Mouse (Mus musculus) kidney, embryonic 16.5 days (tissue): Measurements from ENCODE around the gene Tmem132d. TPM values are rescaled to one million over a fixed set of nuclear protein-coding genes. Genes with fewer than 3 reads are reported as not detected.

Experiments
- ATAC-seq: fragments of 200-750 bp; cut with Nextera tagmentation; 2 replicates; pipeline ENCODE4 v1.8.0; 2017; ENCODE audit warnings: moderate TSS enrichment; ENCODE audit not compliant: low FRiP score, low TSS enrichment
- H3K27ac ChIP-seq: fragments of 300-500 bp; sonication (generic); 2 replicates; pipeline ENCODE4 v1.5.1; 2014; ENCODE audit warnings: low read length
- H3K27me3 ChIP-seq: fragments of 300-500 bp; sonication (generic); 2 replicates; pipeline ENCODE4 v1.6.1; 2014; ENCODE audit warnings: low read length, control low read depth, mixed read lengths; ENCODE audit not compliant: insufficient read depth
- H3K36me3 ChIP-seq: fragments of 300-500 bp; sonication (generic); 2 replicates; pipeline ENCODE4 v1.6.1; 2014; ENCODE audit warnings: low read length, control low read depth, mixed read lengths; ENCODE audit not compliant: insufficient read depth
- H3K4me1 ChIP-seq: fragments of 300-500 bp; sonication (generic); 2 replicates; pipeline ENCODE4 v1.6.1; 2014; ENCODE audit warnings: low read length, control low read depth, mixed read lengths; ENCODE audit not compliant: insufficient read depth
- H3K4me2 ChIP-seq: fragments of 300-500 bp; sonication (generic); replicated peaks from 2 replicates; pipeline ENCODE4 v1.6.1; 2014; ENCODE audit warnings: low read depth, low read length
- H3K4me3 ChIP-seq: fragments of 300-500 bp; sonication (generic); 2 replicates; pipeline ENCODE4 v1.5.1; 2014; ENCODE audit warnings: mild to moderate bottlenecking, low read length
- H3K9ac ChIP-seq: fragments of 300-500 bp; sonication (generic); replicated peaks from 2 replicates; pipeline ENCODE4 v1.6.1; 2014; ENCODE audit warnings: low read length
- H3K9me3 ChIP-seq: fragments of 300-500 bp; sonication (generic); 2 replicates; pipeline ENCODE4 v1.6.1; 2016; ENCODE audit warnings: low read length, control low read depth
- WGBS: fragments of 180-500 bp; shearing (Covaris S2); extraction: QIAGEN DNeasy Blood & Tissue Kit; methylation state at CpG from one replicate; pipeline ENCODE4 v1.1.7; 2014; 5-methylcytosine and 5-hydroxymethylcytosine counted together
- polyA plus RNA-seq: library from polyadenylated mRNA; unstranded; fragments of >200 nt; fragmentation: Nextera tagmentation; extraction: Ambion mirVana; gene quantifications from 2 replicates; pipeline ENCODE4 v1.2.1, GENCODE M21; 2015

The Tmem132d gene
- polyA plus RNA-seq, 1 experiment from 2014 or later, result 0.31 TPM

- ATAC-seq, result no peak
- Histone ChIP-seq H3K4me1 (no peaks in the 10 kb centered on the region), H3K9me3 (peaks cover 6% of the 10 kb centered on the region; the same call in 1 of the 2 replicates), H3K4me2 (no peak overlapping the region), H3K36me3 (no peaks in the 10 kb centered on the region), H3K27me3 (no peaks in the 10 kb centered on the region), H3K4me3 (no peak overlapping the region), H3K9ac (no peak overlapping the region), H3K27ac (no peak overlapping the region)
- 90% methylated on average over 2 of the region's 2 CpGs for WGBS
These were observed 10.8 kb downstream of the Tmem132d start for GRCm38 (mm10) chr5:128422090-128422489.

DNA sequence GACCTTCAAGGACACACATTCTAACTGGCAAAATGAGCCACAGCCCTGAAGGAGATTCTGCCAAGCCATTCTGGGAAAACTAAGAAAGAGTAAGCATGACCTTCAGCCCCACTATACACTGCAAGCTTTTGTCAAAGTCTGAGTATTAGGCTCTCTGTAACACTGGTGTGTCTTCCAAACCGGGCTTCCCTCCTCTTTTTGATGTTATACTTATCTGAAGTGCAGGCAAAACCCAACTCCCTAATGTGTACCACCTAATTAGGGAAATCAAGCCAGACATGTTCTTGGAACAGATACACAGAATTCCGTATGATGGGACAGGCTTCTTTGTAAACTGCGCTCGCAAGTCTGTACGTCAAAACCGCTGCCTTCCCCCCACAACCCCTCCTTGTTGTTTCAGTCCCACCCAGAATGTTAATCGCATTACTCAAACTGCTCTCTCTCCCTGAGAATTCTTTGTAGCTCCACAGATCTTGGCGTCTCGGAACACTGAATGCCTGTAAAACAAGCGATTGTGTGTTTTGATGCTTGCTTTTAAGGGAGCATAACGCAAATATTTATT, 14.6 kb downstream of the Tmem132d start:
- no peak overlapping the region for H3K4me3 ChIP-seq
- no peak overlapping the region for H3K27ac ChIP-seq
- no peaks in the 10 kb centered on the region for H3K36me3 ChIP-seq
- H3K9ac ChIP-seq, result no peak overlapping the region
- ATAC-seq, result no peak
- H3K9me3 ChIP-seq, result peaks cover 6% of the 10 kb centered on the region; the same call in 1 of the 2 replicates
- 60% methylated on average over 11 of the region's 11 CpGs for WGBS
- H3K4me1 ChIP-seq, result no peaks in the 10 kb centered on the region
- no peak overlapping the region for H3K4me2 ChIP-seq
- H3K27me3 ChIP-seq, result no peaks in the 10 kb centered on the region; the same call in 1 of the 2 replicates

DNA sequence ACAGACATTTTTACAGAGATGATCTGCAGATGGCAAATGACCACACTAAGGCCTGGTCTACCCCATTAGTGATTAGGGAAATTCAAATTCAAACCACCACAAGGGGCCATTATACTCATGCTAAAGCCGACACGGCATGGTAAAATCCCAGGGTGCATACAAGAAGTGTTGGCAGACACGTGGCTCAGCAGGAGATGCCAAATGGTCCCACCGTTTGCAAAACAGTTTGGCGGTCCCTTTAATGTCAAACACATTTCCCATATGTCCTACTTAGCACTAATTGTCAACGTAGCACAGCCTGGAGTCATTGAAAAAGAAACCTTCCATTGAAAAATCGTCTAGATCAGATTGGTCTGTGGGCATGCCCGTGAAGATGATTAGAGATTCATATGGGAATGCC, 18.8 kb downstream of the Tmem132d start:
- Histone ChIP-seq H3K9me3 (no peaks in the 10 kb centered on the region), H3K4me1 (no peaks in the 10 kb centered on the region), H3K36me3 (no peaks in the 10 kb centered on the region), H3K4me3 (no peak overlapping the region), H3K4me2 (no peak overlapping the region), H3K27me3 (no peaks in the 10 kb centered on the region; the same call in 1 of the 2 replicates), H3K27ac (no peak overlapping the region), H3K9ac (no peak overlapping the region)
- ATAC-seq, result no peak
- WGBS, result 68% methylated on average over 8 of the region's 8 CpGs

DNA sequence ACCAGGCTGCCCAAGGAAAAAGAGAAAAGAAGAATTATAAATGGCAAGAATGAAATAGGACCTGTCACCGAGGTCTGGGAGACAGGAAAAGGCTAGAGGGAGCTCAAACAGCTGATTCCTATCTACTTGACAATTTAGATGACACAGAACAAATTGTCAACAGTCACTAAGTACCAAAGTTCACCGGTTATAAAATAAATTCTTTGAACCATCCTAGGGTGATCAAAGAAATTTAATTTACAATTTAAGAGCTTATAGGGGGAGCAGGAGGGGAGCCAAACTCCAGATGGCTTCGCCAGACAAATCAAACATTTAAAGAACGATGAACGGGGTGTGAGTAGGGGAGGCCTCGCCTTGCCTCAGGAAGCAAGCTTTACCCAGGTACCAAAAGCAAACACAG, 20.6 kb downstream of the Tmem132d start:
- no peaks in the 10 kb centered on the region; the same call in 1 of the 2 replicates for H3K27me3 ChIP-seq
- H3K9ac ChIP-seq, result no peak overlapping the region
- peak; percentile 63; the same call in 1 of the 2 replicates for ATAC-seq
- H3K36me3 ChIP-seq, result no peaks in the 10 kb centered on the region
- no peak overlapping the region for H3K4me2 ChIP-seq
- no peaks in the 10 kb centered on the region for H3K4me1 ChIP-seq
- WGBS, result 9% methylated on average over 6 of the region's 6 CpGs
- no peaks in the 10 kb centered on the region for H3K9me3 ChIP-seq
- H3K27ac ChIP-seq, result no peak overlapping the region
- H3K4me3 ChIP-seq, result no peak overlapping the region

DNA sequence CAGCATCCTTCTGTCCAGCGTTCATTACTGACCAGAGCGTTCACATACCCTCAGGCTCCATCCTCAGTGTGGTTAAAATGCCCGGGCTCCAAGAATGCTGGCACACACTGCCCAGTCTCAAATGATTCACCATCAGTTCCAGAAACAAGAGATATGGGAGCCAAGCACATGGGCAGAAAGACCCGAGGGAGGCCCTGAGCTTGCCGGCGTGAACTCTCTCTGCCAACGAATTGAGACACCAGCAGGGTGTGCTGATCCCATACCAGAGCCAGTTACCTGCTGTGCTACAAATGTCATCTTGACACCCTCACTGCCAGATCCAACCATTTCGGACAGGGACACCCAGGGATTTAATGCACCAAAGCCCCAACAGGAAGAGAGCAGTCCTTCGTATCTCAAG, 25.3 kb downstream of the Tmem132d start:
- H3K27me3 ChIP-seq, result no peaks in the 10 kb centered on the region
- ATAC-seq, result no peak
- no peak overlapping the region for H3K4me3 ChIP-seq
- no peak overlapping the region for H3K4me2 ChIP-seq
- WGBS, result 86% methylated on average over 9 of the region's 9 CpGs
- H3K9me3 ChIP-seq, result no peaks in the 10 kb centered on the region
- no peak overlapping the region for H3K9ac ChIP-seq
- no peaks in the 10 kb centered on the region for H3K4me1 ChIP-seq
- H3K36me3 ChIP-seq, result no peaks in the 10 kb centered on the region
- no peak overlapping the region for H3K27ac ChIP-seq

DNA sequence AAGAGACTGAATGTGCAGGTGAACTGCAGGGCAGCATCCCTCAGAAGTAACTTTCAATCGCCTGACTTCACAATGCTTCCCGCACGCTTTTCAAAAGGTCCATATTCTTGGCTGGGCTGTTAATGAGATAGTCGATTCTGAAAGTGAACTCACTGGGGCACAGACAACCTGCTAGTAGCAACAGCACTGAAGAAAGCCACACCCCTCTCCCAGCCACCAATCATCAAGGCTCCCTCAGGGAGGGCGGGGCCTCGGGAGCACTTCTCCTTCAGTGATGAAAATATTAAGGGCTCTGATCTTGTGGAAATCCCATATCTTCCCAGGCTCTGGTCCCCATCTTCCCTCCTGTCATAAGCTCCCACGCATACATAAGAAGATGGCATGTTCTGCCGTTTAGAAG, 27.8 kb downstream of the Tmem132d start:
- no peaks in the 10 kb centered on the region for H3K27me3 ChIP-seq
- no peaks in the 10 kb centered on the region for H3K4me1 ChIP-seq
- H3K9ac ChIP-seq, result no peak overlapping the region
- WGBS, result 87% methylated on average over 8 of the region's 8 CpGs
- H3K36me3 ChIP-seq, result no peaks in the 10 kb centered on the region
- no peak overlapping the region for H3K4me3 ChIP-seq
- no peak for ATAC-seq
- H3K4me2 ChIP-seq, result no peak overlapping the region
- no peaks in the 10 kb centered on the region for H3K9me3 ChIP-seq
- H3K27ac ChIP-seq, result no peak overlapping the region

- WGBS, result 94% methylated on average over 3 of the region's 3 CpGs
These were observed 28.7 kb downstream of the Tmem132d start for GRCm38 (mm10) chr5:128404223-128404622.

GRCm38 (mm10) chr5:128392372-128392771, 40.5 kb downstream of the Tmem132d start:
- H3K4me2 ChIP-seq, result no peak overlapping the region
- 85% methylated on average over 3 of the region's 3 CpGs for WGBS
- no peak for ATAC-seq
- no peak overlapping the region for H3K27ac ChIP-seq
- no peak overlapping the region for H3K9ac ChIP-seq
- peaks cover 16% of the 10 kb centered on the region for H3K9me3 ChIP-seq
- H3K27me3 ChIP-seq, result 0 out of 2 replicates have a peak, but pooled peaks cover 2% of the 10 kb centered on the region
- no peaks in the 10 kb centered on the region for H3K36me3 ChIP-seq
- no peak overlapping the region for H3K4me3 ChIP-seq
- H3K4me1 ChIP-seq, result peaks cover 6% of the 10 kb centered on the region

More at GRCm38 (mm10) chr5:128404223-128404622, 28.7 kb downstream of the Tmem132d start:
- ATAC-seq, result no peak
- H3K4me2 ChIP-seq, result no peak overlapping the region
- H3K36me3 ChIP-seq, result no peaks in the 10 kb centered on the region
- H3K9me3 ChIP-seq, result no peaks in the 10 kb centered on the region
- no peaks in the 10 kb centered on the region for H3K4me1 ChIP-seq
- H3K27ac ChIP-seq, result no peak overlapping the region
- H3K4me3 ChIP-seq, result no peak overlapping the region
- H3K9ac ChIP-seq, result no peak overlapping the region
- no peaks in the 10 kb centered on the region for H3K27me3 ChIP-seq

- no peak for ATAC-seq
- Histone ChIP-seq H3K36me3 (no peaks in the 10 kb centered on the region), H3K9ac (no peak overlapping the region), H3K4me3 (no peak overlapping the region), H3K4me2 (no peak overlapping the region), H3K27me3 (peaks cover 6% of the 10 kb centered on the region; the same call in 1 of the 2 replicates), H3K9me3 (peaks cover 5% of the 10 kb centered on the region), H3K27ac (no peak overlapping the region), H3K4me1 (peaks cover 6% of the 10 kb centered on the region)
- WGBS, result 56% methylated on average over 4 of the region's 4 CpGs
These were observed 43.2 kb downstream of the Tmem132d start for GRCm38 (mm10) chr5:128389665-128390064.

DNA sequence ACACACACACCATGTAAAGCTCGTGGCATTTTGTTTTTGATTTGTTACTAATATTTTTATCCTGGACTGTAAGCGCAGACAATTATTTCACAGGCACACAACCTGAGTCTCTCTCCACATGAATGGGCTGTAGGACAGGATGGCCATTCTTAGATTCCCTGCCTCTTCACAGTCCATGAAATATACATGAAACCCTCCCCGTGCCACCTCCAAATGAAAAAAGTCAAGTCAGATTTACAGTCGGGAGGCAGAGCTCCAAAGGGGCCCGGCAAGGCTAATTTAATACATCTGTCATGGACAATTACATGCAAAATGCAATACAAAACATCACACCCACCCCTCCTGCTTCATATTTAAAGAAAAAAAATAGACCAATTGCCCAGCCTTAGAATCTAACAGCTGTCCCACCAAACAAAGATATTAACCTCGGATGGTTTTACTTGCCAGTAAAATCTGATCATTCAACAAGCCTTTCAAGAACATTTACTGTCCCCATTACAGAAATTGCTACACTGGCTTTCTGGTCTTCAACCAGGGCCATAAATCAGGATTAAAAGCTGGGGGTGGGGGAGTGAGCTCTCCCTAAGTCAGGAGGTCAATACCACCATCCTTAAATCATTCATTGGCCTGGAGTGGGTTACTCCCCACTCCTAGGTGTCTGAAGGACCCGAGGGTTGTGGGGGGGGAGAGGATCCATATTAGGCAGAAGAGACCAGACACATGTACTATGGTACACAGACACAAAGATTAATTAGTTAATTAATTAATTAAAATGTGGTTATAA, 44.3 kb downstream of the Tmem132d start:
- peak; percentile 81 for ATAC-seq
- no peak overlapping the region for H3K9ac ChIP-seq
- H3K36me3 ChIP-seq, result no peaks in the 10 kb centered on the region
- WGBS, result 16% methylated on average over 7 of the region's 7 CpGs
- no peak overlapping the region for H3K27ac ChIP-seq
- peaks cover 4% of the 10 kb centered on the region for H3K9me3 ChIP-seq
- no peak overlapping the region for H3K4me3 ChIP-seq
- no peak overlapping the region for H3K4me2 ChIP-seq
- peaks cover 3% of the 10 kb centered on the region; the same call in 1 of the 2 replicates for H3K27me3 ChIP-seq
- H3K4me1 ChIP-seq, result peaks cover 6% of the 10 kb centered on the region
